Mouse (Mus musculus): Measurements from ENCODE around the gene Igsf9. TPM values are rescaled to one million over a fixed set of nuclear protein-coding genes. Genes with fewer than 3 reads are reported as not detected.

The Igsf9 gene
- polyA plus RNA-seq, 1 experiment: 8.6 TPM

- TF ChIP-seq POLR2A (IDR thresholded peaks at IDR 0.05; ENCODE audit: low read depth, low read length): no peak
- no peak for TF ChIP-seq CTCF (IDR thresholded peaks at IDR 0.05; ENCODE audit: extremely low read depth, insufficient read depth, insufficient read length, insufficient replicate concordance)
- peaks cover 22% of the 10 kb centered on the region; the same call in 1 of the 2 replicates for H3K4me1 ChIP-seq (ENCODE audit: control insufficient read depth, insufficient read depth, insufficient read length)
- no peak for DNase-seq (ENCODE audit: low read depth in 1 of 2, low spot score in 2 of 2)
- 84% methylated on average over 8 of the region's 8 CpGs for WGBS
- no peaks in the 10 kb centered on the region for H3K27me3 ChIP-seq (ENCODE audit: control insufficient read depth, insufficient read depth, low read length)
- no peak overlapping the region for H3K27ac ChIP-seq (ENCODE audit: insufficient read depth, low read length)
- peaks cover 28% of the 10 kb centered on the region for H3K36me3 ChIP-seq (ENCODE audit: control insufficient read depth, insufficient read depth, low read length)
- H3K4me3 ChIP-seq (ENCODE audit: extremely low read depth, insufficient read depth, insufficient read length): no peak overlapping the region
Observed at GRCm38 (mm10) chr1:172504756-172505155, 23.2 kb downstream of the Igsf9 start.

DNA sequence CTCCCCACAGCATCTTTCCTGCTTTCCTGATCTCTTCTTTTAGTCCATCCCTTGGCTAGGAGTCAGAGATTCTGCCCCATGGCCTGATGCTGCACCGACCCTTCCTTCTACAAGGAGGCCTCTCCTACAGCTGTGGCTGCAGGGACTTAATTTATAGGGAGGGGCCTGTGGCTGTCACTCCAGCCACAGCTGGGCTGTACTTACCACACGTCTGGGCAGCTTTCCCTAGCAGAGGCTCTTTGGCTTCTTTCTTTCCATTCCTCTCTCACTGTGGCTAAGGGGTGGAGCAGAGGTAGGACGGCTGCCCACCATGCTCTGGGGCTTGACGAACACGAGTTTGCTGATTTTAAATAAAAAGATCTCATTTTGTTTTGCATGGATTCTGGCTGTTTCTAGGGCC lies 25.4 kb downstream of the Igsf9 start:
- no peak overlapping the region for H3K4me3 ChIP-seq (ENCODE audit: extremely low read depth, insufficient read depth, insufficient read length)
- H3K27ac ChIP-seq (ENCODE audit: insufficient read depth, low read length): no peak overlapping the region
- H3K4me1 ChIP-seq (ENCODE audit: control insufficient read depth, insufficient read depth, insufficient read length): peaks cover 20% of the 10 kb centered on the region; the same call in 1 of the 2 replicates
- TF ChIP-seq POLR2A (IDR thresholded peaks at IDR 0.05; ENCODE audit: low read depth, low read length): no peak
- no peak for TF ChIP-seq CTCF (IDR thresholded peaks at IDR 0.05; ENCODE audit: extremely low read depth, insufficient read depth, insufficient read length, insufficient replicate concordance)
- 53% methylated on average over 5 of the region's 5 CpGs for WGBS
- DNase-seq (ENCODE audit: low read depth in 1 of 2, low spot score in 2 of 2): no peak
- no peaks in the 10 kb centered on the region for H3K27me3 ChIP-seq (ENCODE audit: control insufficient read depth, insufficient read depth, low read length)
- H3K36me3 ChIP-seq (ENCODE audit: control insufficient read depth, insufficient read depth, low read length): peaks cover 28% of the 10 kb centered on the region

- no peaks in the 10 kb centered on the region for H3K27me3 ChIP-seq (ENCODE audit: control insufficient read depth, insufficient read depth, low read length)
- H3K27ac ChIP-seq (ENCODE audit: insufficient read depth, low read length): no peak overlapping the region
- no peak overlapping the region for H3K4me3 ChIP-seq (ENCODE audit: extremely low read depth, insufficient read depth, insufficient read length)
- H3K36me3 ChIP-seq (ENCODE audit: control insufficient read depth, insufficient read depth, low read length): peaks cover 28% of the 10 kb centered on the region
- WGBS: 89% methylated on average over 3 of the region's 3 CpGs
- no peak for DNase-seq (ENCODE audit: low read depth in 1 of 2, low spot score in 2 of 2)
- peaks cover 17% of the 10 kb centered on the region; the same call in 1 of the 2 replicates for H3K4me1 ChIP-seq (ENCODE audit: control insufficient read depth, insufficient read depth, insufficient read length)
- TF ChIP-seq POLR2A (IDR thresholded peaks at IDR 0.05; ENCODE audit: low read depth, low read length): no peak
- no peak for TF ChIP-seq CTCF (IDR thresholded peaks at IDR 0.05; ENCODE audit: extremely low read depth, insufficient read depth, insufficient read length, insufficient replicate concordance)
Observed at GRCm38 (mm10) chr1:172507701-172508100, 26.1 kb downstream of the Igsf9 start.

DNA sequence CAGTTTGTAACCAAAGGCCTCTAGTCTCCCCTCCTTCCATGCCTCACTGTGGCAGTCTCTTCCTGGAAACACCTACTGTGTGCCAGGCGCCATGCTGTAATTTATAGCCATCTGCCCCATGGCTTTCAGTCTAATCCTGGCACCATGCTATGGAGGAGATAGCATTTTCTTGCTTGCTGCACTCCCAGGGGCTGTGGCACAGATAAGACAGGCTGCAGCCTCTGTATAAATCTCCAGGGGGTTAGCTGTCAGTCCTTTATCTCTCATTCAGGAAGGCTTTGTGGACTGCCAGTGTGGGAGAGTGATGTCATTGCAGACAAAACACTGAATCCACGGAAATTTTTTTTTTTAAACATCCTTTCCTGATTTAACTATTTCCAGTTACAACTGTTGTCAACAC lies 26.6 kb downstream of the Igsf9 start:
- Histone ChIP-seq H3K4me1 (ENCODE audit: control insufficient read depth, insufficient read depth, insufficient read length) (peaks cover 16% of the 10 kb centered on the region; the same call in 1 of the 2 replicates), H3K4me3 (ENCODE audit: extremely low read depth, insufficient read depth, insufficient read length) (no peak overlapping the region), H3K36me3 (ENCODE audit: control insufficient read depth, insufficient read depth, low read length) (peaks cover 28% of the 10 kb centered on the region), H3K27ac (ENCODE audit: insufficient read depth, low read length) (no peak overlapping the region), H3K27me3 (ENCODE audit: control insufficient read depth, insufficient read depth, low read length) (no peaks in the 10 kb centered on the region)
- 69% methylated on average over 2 of the region's 2 CpGs for WGBS
- no peak for DNase-seq (ENCODE audit: low read depth in 1 of 2, low spot score in 2 of 2)
- TF ChIP-seq CTCF (IDR thresholded peaks at IDR 0.05; ENCODE audit: extremely low read depth, insufficient read depth, insufficient read length, insufficient replicate concordance): no peak
- no peak for TF ChIP-seq POLR2A (IDR thresholded peaks at IDR 0.05; ENCODE audit: low read depth, low read length)

DNA sequence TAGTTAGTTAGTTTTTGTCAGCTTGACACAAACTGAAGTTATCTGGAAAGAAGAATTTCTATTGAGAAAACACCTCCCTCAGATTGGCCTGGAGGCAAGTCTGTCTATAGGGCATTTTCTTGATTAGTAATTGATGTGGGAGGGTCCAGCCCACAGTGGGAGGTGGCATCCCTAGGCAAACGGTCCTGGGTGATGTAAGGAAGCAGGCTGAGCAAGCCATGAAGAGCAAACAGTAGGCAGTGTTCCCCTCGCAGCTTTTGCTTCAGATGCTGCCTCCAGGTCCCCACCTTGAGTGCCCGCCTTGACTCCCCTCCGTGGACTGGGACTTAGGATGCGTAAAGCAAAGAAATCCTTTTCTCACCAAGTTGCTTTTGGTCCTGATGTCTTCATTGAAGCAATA lies 27.6 kb downstream of the Igsf9 start:
- Histone ChIP-seq H3K36me3 (ENCODE audit: control insufficient read depth, insufficient read depth, low read length) (peaks cover 28% of the 10 kb centered on the region), H3K27ac (ENCODE audit: insufficient read depth, low read length) (no peak overlapping the region), H3K4me3 (ENCODE audit: extremely low read depth, insufficient read depth, insufficient read length) (no peak overlapping the region), H3K27me3 (ENCODE audit: control insufficient read depth, insufficient read depth, low read length) (no peaks in the 10 kb centered on the region), H3K4me1 (ENCODE audit: control insufficient read depth, insufficient read depth, insufficient read length) (peaks cover 20% of the 10 kb centered on the region; the same call in 1 of the 2 replicates)
- TF ChIP-seq POLR2A (IDR thresholded peaks at IDR 0.05; ENCODE audit: low read depth, low read length) (no peak), CTCF (IDR thresholded peaks at IDR 0.05; ENCODE audit: extremely low read depth, insufficient read depth, insufficient read length, insufficient replicate concordance) (no peak)
- DNase-seq (ENCODE audit: low read depth in 1 of 2, low spot score in 2 of 2): no peak
- WGBS: 83% methylated on average over 5 of the region's 5 CpGs

DNA sequence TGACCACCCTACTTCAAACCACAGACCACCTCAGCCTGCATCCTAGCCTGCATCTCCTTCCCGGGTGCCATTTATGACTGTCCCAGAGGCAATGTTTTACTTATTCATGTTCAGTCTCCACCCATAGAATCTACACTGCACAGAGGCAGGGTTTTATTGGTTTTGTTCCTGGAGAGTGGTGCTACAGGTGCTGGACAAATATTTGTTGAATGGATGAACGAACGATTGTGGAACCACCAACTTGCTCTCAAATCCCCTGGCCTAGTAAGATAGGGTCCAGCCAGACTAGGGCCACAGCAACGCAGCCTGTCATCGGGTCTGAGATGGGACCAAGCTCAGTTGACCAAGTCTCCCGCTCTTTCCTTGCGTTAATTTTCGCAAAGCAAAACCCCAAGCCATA lies 28.4 kb downstream of the Igsf9 start:
- Histone ChIP-seq H3K36me3 (ENCODE audit: control insufficient read depth, insufficient read depth, low read length) (peaks cover 26% of the 10 kb centered on the region), H3K27ac (ENCODE audit: insufficient read depth, low read length) (no peak overlapping the region), H3K27me3 (ENCODE audit: control insufficient read depth, insufficient read depth, low read length) (no peaks in the 10 kb centered on the region), H3K4me3 (ENCODE audit: extremely low read depth, insufficient read depth, insufficient read length) (no peak overlapping the region), H3K4me1 (ENCODE audit: control insufficient read depth, insufficient read depth, insufficient read length) (peaks cover 25% of the 10 kb centered on the region; the same call in 1 of the 2 replicates)
- WGBS: 66% methylated on average over 8 of the region's 8 CpGs
- TF ChIP-seq CTCF (IDR thresholded peaks at IDR 0.05; ENCODE audit: extremely low read depth, insufficient read depth, insufficient read length, insufficient replicate concordance) (no peak), POLR2A (IDR thresholded peaks at IDR 0.05; ENCODE audit: low read depth, low read length) (no peak)
- DNase-seq (ENCODE audit: low read depth in 1 of 2, low spot score in 2 of 2): no peak

- peaks cover 30% of the 10 kb centered on the region; the same call in 1 of the 2 replicates for H3K4me1 ChIP-seq (ENCODE audit: control insufficient read depth, insufficient read depth, insufficient read length)
- no peak overlapping the region for H3K4me3 ChIP-seq (ENCODE audit: extremely low read depth, insufficient read depth, insufficient read length)
- no peak overlapping the region for H3K27ac ChIP-seq (ENCODE audit: insufficient read depth, low read length)
- DNase-seq (ENCODE audit: low read depth in 1 of 2, low spot score in 2 of 2): no peak
- no peak for TF ChIP-seq POLR2A (IDR thresholded peaks at IDR 0.05; ENCODE audit: low read depth, low read length)
- no peak for TF ChIP-seq CTCF (IDR thresholded peaks at IDR 0.05; ENCODE audit: extremely low read depth, insufficient read depth, insufficient read length, insufficient replicate concordance)
- no peaks in the 10 kb centered on the region for H3K27me3 ChIP-seq (ENCODE audit: control insufficient read depth, insufficient read depth, low read length)
- H3K36me3 ChIP-seq (ENCODE audit: control insufficient read depth, insufficient read depth, low read length): peaks cover 21% of the 10 kb centered on the region
- 59% methylated on average over 13 of the region's 13 CpGs for WGBS
Observed at GRCm38 (mm10) chr1:172510421-172510972, 28.9 kb downstream of the Igsf9 start.
